Mouse (Mus musculus) hindbrain, embryonic 16.5 days (tissue): ENCODE data around the gene Ubxn4. TPM values are rescaled to one million over a fixed set of nuclear protein-coding genes. Genes with fewer than 3 reads are reported as not detected.
"Not testable (repeated sequence)": the region's sequence is repeated elsewhere in the genome, so short reads cannot be mapped to it uniquely, and the experiment has no call there.

Source experiments
- ATAC-seq: fragments of 200-750 bp; cut with Nextera tagmentation; 2 replicates; pipeline ENCODE4 v1.8.0; 2017; ENCODE audit warnings: moderate TSS enrichment, moderate library complexity
- H3K27ac ChIP-seq: fragments of 300-500 bp; sonication (generic); 2 replicates; pipeline ENCODE4 v1.5.1; 2014; ENCODE audit warnings: low read depth, mild to moderate bottlenecking, control low read depth, low read length, moderate library complexity
- H3K27me3 ChIP-seq: fragments of 300-500 bp; sonication (generic); replicated peaks from 2 replicates; pipeline ENCODE4 v1.6.1; 2014; ENCODE audit warnings: low read length; ENCODE audit not compliant: control insufficient read depth, insufficient read depth
- H3K36me3 ChIP-seq: fragments of 300-500 bp; sonication (generic); 2 replicates; pipeline ENCODE4 v1.6.1; 2014; ENCODE audit warnings: mild to moderate bottlenecking, low read length, moderate library complexity, mixed read lengths; ENCODE audit not compliant: control insufficient read depth, insufficient read depth
- H3K4me1 ChIP-seq: fragments of 300-500 bp; sonication (generic); 2 replicates; pipeline ENCODE4 v1.6.1; 2014; ENCODE audit warnings: low read depth, low read length; ENCODE audit not compliant: control insufficient read depth, insufficient read depth
- H3K4me2 ChIP-seq: fragments of 300-500 bp; sonication (generic); 2 replicates; pipeline ENCODE4 v1.6.1; 2014; ENCODE audit warnings: mild to moderate bottlenecking, low read length, control low read depth, moderate library complexity
- H3K4me3 ChIP-seq: fragments of 300-500 bp; sonication (generic); 2 replicates; pipeline ENCODE4 v1.5.1; 2014; ENCODE audit warnings: mild to moderate bottlenecking, low read length, control low read depth, moderate library complexity
- H3K9ac ChIP-seq: fragments of 300-500 bp; sonication (generic); 2 replicates; pipeline ENCODE4 v1.6.1; 2014; ENCODE audit warnings: low read depth, mild to moderate bottlenecking, control low read depth, low read length, moderate library complexity
- H3K9me3 ChIP-seq: fragments of 300-500 bp; sonication (generic); 2 replicates; pipeline ENCODE4 v1.6.1; 2014; ENCODE audit warnings: mild to moderate bottlenecking, low read length, moderate library complexity; ENCODE audit not compliant: control insufficient read depth
- WGBS: fragments of 180-500 bp; shearing (Covaris S2); extraction: QIAGEN DNeasy Blood & Tissue Kit; methylation state at CpG from one replicate; pipeline ENCODE4 v1.1.7; 2014; 5-methylcytosine and 5-hydroxymethylcytosine counted together
- polyA plus RNA-seq: library from polyadenylated mRNA; unstranded; fragments of >200 nt; fragmentation: Nextera tagmentation; extraction: Ambion mirVana; gene quantifications from 2 replicates; pipeline ENCODE4 v1.2.1, GENCODE M21; 2015

Ubxn4 gene
- polyA plus RNA-seq, 1 experiment from 2014 or later: 71.1 TPM

DNA sequence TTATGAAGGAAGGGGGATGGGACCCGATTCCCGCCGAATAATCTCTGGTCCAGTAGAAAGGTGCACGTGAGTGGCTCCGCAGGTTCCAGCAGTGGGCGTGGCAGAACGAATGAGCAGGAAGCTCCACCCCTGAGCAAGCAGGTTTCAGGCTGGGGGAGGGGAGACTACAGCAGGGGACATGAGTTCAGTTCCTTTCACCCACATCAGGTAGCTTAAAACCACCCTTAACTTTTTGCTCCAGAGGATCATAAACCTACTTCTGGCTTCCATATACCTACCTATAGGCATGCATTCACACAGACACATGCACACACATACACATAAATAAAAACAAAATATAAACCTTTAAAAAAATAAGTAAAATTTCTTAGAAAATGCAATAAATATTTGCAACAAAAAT lies 23.3 kb downstream of the Ubxn4 start:
- not testable (repeated sequence) for H3K4me1 ChIP-seq, H3K27me3 ChIP-seq, H3K27ac ChIP-seq, H3K9me3 ChIP-seq, H3K9ac ChIP-seq, H3K4me3 ChIP-seq, H3K4me2 ChIP-seq, ATAC-seq
- 89% methylated on average over 7 of the region's 7 CpGs for WGBS
- H3K36me3 ChIP-seq: peaks cover 43% of the 10 kb centered on the region

DNA sequence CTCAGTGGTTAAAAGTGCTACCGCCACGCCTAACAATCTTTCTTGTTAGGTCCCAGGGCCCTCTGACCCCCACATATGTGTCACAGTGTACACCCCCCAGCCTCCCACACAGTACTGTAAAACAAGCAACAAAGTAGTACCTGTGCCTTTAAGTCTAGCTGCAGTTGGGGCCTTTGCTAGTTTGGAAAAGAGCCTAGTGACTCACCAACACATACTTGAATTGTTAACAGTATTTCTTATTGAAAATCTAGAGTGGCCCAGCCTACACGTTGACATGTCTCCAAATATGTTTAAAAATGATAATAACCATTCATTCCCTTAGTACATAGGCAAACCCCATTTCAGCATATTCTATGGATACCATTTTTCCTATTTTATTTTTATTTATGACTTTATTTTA lies 27.0 kb downstream of the Ubxn4 start:
- no peaks in the 10 kb centered on the region for H3K4me1 ChIP-seq
- peaks cover 43% of the 10 kb centered on the region for H3K36me3 ChIP-seq
- H3K9ac ChIP-seq: no peak overlapping the region
- no peaks in the 10 kb centered on the region for H3K27me3 ChIP-seq
- H3K4me3 ChIP-seq: no peak overlapping the region
- no peaks in the 10 kb centered on the region for H3K9me3 ChIP-seq
- WGBS: 94% methylated on average over 3 of the region's 3 CpGs
- no peak for ATAC-seq
- H3K4me2 ChIP-seq: no peak overlapping the region
- no peak overlapping the region for H3K27ac ChIP-seq

DNA sequence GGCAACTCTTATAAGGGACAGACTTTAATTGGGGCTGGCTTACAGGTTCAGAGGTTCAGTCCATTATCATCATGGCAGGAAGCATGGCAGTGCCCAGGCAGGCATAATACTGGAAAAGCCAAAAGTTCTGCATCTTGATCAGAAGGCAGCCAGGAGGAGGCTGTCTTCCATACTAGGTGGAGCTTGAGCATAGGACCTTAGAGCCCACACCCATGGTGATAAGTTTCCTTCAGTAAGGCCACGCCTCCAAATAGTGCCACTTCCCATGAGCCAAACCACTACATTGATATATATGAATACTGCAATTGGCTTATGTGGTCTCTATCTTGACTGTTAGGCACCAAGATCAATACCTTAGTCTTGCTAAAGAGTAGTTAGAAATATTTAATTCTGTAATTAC lies 32.1 kb downstream of the Ubxn4 start:
- peaks cover 53% of the 10 kb centered on the region for H3K36me3 ChIP-seq
- H3K4me1 ChIP-seq: no peaks in the 10 kb centered on the region
- no peak overlapping the region for H3K4me2 ChIP-seq
- H3K4me3 ChIP-seq: no peak overlapping the region
- 88% methylated on average over 1 of the region's 1 CpGs for WGBS
- no peak overlapping the region for H3K27ac ChIP-seq
- ATAC-seq: no peak
- H3K27me3 ChIP-seq: no peaks in the 10 kb centered on the region
- H3K9me3 ChIP-seq: no peaks in the 10 kb centered on the region
- no peak overlapping the region for H3K9ac ChIP-seq

DNA sequence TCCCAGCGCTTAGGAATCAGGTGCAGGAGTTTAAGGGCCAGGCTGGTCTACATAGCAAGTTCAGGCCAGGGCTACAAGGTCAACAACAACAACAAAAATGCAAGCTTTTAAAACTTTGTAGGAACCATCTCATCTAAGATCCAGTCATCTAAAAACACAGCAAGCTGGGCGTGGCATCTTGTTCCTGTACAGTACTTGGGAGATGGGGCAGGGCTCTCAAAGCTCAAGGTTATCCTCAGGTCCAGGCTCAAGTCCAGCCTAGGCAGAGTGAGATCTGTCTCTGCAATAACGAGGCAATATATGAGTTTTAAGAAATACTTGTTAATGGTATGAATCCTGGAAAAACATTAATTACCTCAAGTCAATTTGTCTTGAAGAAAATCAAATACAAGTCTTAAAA lies 34.8 kb downstream of the Ubxn4 start:
- 96% methylated on average over 3 of the region's 3 CpGs for WGBS
- Histone ChIP-seq H3K27me3 (no peaks in the 10 kb centered on the region), H3K4me2 (no peak overlapping the region), H3K9me3 (no peaks in the 10 kb centered on the region), H3K27ac (no peak overlapping the region), H3K4me3 (no peak overlapping the region), H3K9ac (no peak overlapping the region), H3K4me1 (no peaks in the 10 kb centered on the region), H3K36me3 (peaks cover 46% of the 10 kb centered on the region)
- ATAC-seq: no peak

DNA sequence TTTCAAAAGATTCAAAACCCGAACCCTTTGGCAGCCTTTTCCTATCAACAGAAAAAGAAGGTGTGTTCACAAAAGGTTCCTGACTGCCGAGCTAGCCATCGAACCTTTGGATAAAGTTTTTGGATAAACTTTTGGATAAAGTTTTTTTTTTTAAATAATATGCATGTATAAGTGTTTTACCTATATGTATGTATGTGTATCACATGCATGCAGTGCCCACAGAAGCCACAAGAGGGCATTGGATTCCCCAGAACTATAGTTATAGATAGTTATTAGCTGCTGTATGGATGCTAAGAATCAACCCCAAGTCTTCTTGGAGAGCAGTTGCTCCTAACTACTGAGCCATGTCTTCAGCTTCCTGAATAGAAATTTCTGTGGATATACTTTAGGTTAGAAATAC lies 38.0 kb downstream of the Ubxn4 start:
- Histone ChIP-seq H3K27ac (no peak overlapping the region), H3K27me3 (no peaks in the 10 kb centered on the region), H3K36me3 (peaks cover 37% of the 10 kb centered on the region), H3K4me2 (no peak overlapping the region), H3K9ac (no peak overlapping the region), H3K4me3 (no peak overlapping the region), H3K9me3 (no peaks in the 10 kb centered on the region), H3K4me1 (no peaks in the 10 kb centered on the region)
- no peak for ATAC-seq
- WGBS: 98% methylated on average over 3 of the region's 3 CpGs

DNA sequence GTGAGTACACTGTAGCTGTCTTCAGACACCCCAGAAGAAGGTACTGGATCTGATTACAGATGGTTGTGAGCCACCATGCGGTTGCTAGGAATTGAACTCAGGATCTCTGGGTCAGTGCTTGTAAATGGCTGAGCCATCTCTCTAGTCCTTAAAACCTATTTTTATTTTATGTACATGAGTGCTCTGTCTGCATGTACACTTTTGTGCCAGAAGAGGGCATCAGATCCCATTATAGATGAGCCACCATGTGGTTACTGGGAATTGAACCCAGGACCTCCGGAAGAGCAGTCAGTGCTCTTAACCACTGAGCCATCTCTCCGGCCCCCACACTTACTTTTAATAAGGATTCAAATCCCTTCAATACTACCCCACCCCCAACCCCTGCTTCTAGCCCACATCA lies 39.2 kb downstream of the Ubxn4 start:
- Histone ChIP-seq H3K27ac (no peak overlapping the region), H3K4me3 (no peak overlapping the region), H3K4me2 (no peak overlapping the region), H3K4me1 (no peaks in the 10 kb centered on the region), H3K9ac (no peak overlapping the region), H3K9me3 (no peaks in the 10 kb centered on the region), H3K27me3 (no peaks in the 10 kb centered on the region), H3K36me3 (peaks cover 27% of the 10 kb centered on the region)
- ATAC-seq: no peak
- 96% methylated on average over 3 of the region's 3 CpGs for whole genome bisulfite sequencing

DNA sequence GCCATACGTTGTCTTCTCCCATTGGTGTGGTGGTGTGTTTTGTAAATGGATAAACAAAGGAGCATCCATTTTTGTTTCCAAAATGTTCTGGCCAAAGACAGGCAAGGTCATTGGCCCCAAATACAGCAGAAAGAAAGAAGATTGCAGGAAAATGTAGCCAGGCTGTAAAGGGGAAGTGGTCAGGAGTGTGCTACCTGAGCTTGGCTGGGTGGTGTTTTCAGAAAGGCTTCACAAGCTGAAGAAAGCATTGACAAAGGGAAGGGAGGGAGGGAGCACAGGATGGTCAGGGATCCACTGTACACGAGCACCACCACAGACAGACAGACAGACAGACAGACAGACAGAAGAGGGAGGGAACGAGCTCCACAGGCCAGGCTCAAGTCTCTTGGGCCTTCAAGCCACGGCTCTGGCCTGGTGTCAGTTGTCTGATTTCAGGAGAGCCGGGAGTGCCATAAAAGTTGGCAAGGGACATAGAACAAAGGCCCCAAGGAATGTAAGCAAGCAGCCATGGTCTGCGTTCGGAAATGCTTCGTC lies 40.5 kb downstream of the Ubxn4 start:
- H3K4me1 ChIP-seq: no peaks in the 10 kb centered on the region
- H3K4me3 ChIP-seq: no peak overlapping the region
- ATAC-seq: no peak
- WGBS: 85% methylated on average over 8 of the region's 8 CpGs
- no peak overlapping the region for H3K27ac ChIP-seq
- H3K36me3 ChIP-seq: peaks cover 19% of the 10 kb centered on the region
- no peaks in the 10 kb centered on the region for H3K9me3 ChIP-seq
- no peaks in the 10 kb centered on the region for H3K27me3 ChIP-seq
- H3K9ac ChIP-seq: no peak overlapping the region
- H3K4me2 ChIP-seq: no peak overlapping the region

DNA sequence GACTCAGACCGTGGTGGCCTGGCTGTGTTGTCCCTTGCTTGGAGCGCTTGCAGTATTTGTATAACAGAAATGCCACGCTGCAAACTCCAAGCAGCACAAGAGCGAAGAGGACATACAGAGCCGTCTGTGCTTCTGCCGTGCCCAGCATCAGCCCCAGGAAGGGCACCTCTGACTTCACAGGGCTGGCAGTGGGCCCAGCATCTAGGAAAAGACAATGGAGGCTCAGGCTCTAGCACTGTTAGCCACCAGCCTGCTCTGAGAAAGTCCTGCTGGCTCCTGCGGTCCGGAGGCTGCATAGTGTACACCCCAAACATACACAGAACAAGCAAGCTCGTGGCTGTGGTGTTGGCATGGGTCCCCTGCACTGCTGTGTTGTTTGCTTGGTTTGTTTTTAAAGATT lies 41.4 kb downstream of the Ubxn4 start:
- Histone ChIP-seq H3K4me1 (no peaks in the 10 kb centered on the region), H3K27me3 (no peaks in the 10 kb centered on the region), H3K27ac (no peak overlapping the region), H3K9ac (no peak overlapping the region), H3K36me3 (peaks cover 10% of the 10 kb centered on the region; the same call in 1 of the 2 replicates), H3K4me2 (no peak overlapping the region), H3K9me3 (no peaks in the 10 kb centered on the region), H3K4me3 (no peak overlapping the region)
- 54% methylated on average over 9 of the region's 9 CpGs for WGBS
- ATAC-seq: no peak

DNA sequence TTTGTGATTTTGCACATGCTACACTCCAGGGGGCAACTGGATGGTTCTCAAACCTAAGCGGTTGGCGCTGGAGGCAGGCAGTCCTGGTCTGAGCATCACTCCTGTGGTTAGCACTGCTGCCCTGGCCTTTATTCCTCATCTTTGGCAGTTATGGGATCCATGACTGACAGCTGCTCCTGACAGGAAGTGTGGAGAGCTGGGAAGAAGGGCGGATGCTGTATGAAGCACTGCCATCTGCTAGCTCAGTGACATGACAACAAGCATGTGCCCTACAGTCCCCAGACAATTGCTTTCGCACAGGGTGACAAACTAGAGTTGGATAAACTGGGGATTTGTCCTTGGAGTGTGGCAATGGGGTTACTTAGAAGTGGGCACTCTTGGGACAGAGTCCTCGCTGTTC lies 46.5 kb downstream of the Ubxn4 start:
- Histone ChIP-seq H3K9ac (no peak overlapping the region), H3K4me1 (no peaks in the 10 kb centered on the region), H3K4me2 (no peak overlapping the region), H3K4me3 (no peak overlapping the region), H3K9me3 (no peaks in the 10 kb centered on the region), H3K27me3 (no peaks in the 10 kb centered on the region), H3K27ac (no peak overlapping the region), H3K36me3 (no peaks in the 10 kb centered on the region)
- ATAC-seq: no peak
- WGBS: 75% methylated on average over 5 of the region's 5 CpGs

DNA sequence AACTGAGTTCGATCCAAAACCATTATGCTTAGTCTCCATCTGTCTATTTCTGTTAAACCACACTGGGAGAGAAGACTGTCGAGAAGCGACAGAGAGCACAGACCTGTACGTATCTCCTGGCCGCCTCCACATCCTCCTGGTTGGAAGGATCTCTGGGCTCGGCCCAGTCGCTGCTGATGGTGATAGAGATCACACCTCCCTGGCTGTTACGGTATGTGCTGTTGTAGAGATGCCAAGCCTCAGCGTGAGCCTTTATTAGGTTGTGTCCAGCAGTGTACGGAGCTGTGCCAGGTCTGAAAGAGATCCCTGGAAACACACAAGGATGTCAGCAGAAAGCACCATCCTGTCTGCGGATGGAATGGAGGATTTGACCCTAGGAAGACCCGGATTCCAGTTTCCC lies 49.8 kb downstream of the Ubxn4 start:
- Histone ChIP-seq H3K4me3 (no peak overlapping the region), H3K9me3 (no peaks in the 10 kb centered on the region), H3K36me3 (no peaks in the 10 kb centered on the region), H3K27me3 (no peaks in the 10 kb centered on the region), H3K4me2 (no peak overlapping the region), H3K9ac (no peak overlapping the region), H3K4me1 (no peaks in the 10 kb centered on the region), H3K27ac (no peak overlapping the region)
- 81% methylated on average over 12 of the region's 12 CpGs for WGBS
- no peak for ATAC-seq
